Mouse (Mus musculus) limb, embryonic 15.5 days (tissue): ENCODE results near the gene Atp5g2. TPM values are rescaled to one million over a fixed set of nuclear protein-coding genes. Genes with fewer than 3 reads are reported as not detected.

ENCODE experiments used
- ATAC-seq: fragments of 200-750 bp; cut with Nextera tagmentation; 2 replicates; pipeline ENCODE4 v1.8.0; 2017; ENCODE audit warnings: low read depth, moderate TSS enrichment; ENCODE audit not compliant: insufficient number of reproducible peaks, low FRiP score, low TSS enrichment
- H3K27ac ChIP-seq: fragments of 300-500 bp; sonication (generic); 2 replicates; pipeline ENCODE4 v1.5.1; 2015; ENCODE audit warnings: moderate library complexity, mild to moderate bottlenecking, inconsistent platforms
- H3K27me3 ChIP-seq: fragments of 300-500 bp; sonication (generic); 2 replicates; pipeline ENCODE4 v1.6.1; 2015; ENCODE audit warnings: inconsistent platforms
- H3K36me3 ChIP-seq: fragments of 300-500 bp; sonication (generic); 2 replicates; pipeline ENCODE4 v1.6.1; 2015; ENCODE audit warnings: inconsistent platforms
- H3K4me1 ChIP-seq: fragments of 300-500 bp; sonication (generic); 2 replicates; pipeline ENCODE4 v1.6.1; 2015; ENCODE audit warnings: inconsistent platforms
- H3K4me2 ChIP-seq: fragments of 300-500 bp; sonication (generic); 2 replicates; pipeline ENCODE4 v1.6.1; 2015; ENCODE audit warnings: mild to moderate bottlenecking, inconsistent platforms
- H3K4me3 ChIP-seq: fragments of 300-500 bp; sonication (generic); 2 replicates; pipeline ENCODE4 v1.5.1; 2015; ENCODE audit warnings: mild to moderate bottlenecking, inconsistent platforms
- H3K9ac ChIP-seq: fragments of 300-500 bp; sonication (generic); 2 replicates; pipeline ENCODE4 v1.6.1; 2015; ENCODE audit warnings: inconsistent platforms
- H3K9me3 ChIP-seq: fragments of 300-500 bp; sonication (generic); 2 replicates; pipeline ENCODE4 v1.6.1; 2016; ENCODE audit warnings: inconsistent platforms
- WGBS: fragments of 180-500 bp; shearing (Covaris S2); methylation state at CpG from one replicate; pipeline ENCODE4 v1.1.7; 2015; 5-methylcytosine and 5-hydroxymethylcytosine counted together
- polyA plus RNA-seq: library from polyadenylated mRNA; unstranded; fragments of >200 nt; fragmentation: Nextera tagmentation; extraction: Ambion mirVana; gene quantifications from 2 replicates; pipeline ENCODE4 v1.2.1, GENCODE M21; 2015

Gene Atp5g2
- polyA plus RNA-seq, 1 experiment from 2014 or later = 56.6 TPM

GRCm38 (mm10) chr15:102692991-102693411 lies 20.8 kb upstream of the Atp5g2 start:
- Histone ChIP-seq H3K9me3 (no peaks in the 10 kb centered on the region), H3K4me2 (peak overlapping the region; percentile 98), H3K4me3 (peak overlapping the region; percentile 56), H3K9ac (peak overlapping the region; percentile 21; the same call in 1 of the 2 replicates), H3K27me3 (peaks cover 70% of the 10 kb centered on the region), H3K36me3 (no peaks in the 10 kb centered on the region), H3K4me1 (peaks cover 24% of the 10 kb centered on the region), H3K27ac (no peak overlapping the region)
- WGBS = under 1% methylated on average over 30 of the region's 32 CpGs
- no peak for ATAC-seq

- no peaks in the 10 kb centered on the region for H3K36me3 ChIP-seq
- ATAC-seq = 0 out of 2 replicates have a peak, but pooled peaks have one; percentile 15
- peaks cover 24% of the 10 kb centered on the region for H3K4me1 ChIP-seq
- no peak overlapping the region for H3K27ac ChIP-seq
- peak overlapping the region; percentile 21; the same call in 1 of the 2 replicates for H3K9ac ChIP-seq
- H3K9me3 ChIP-seq = no peaks in the 10 kb centered on the region
- WGBS = 4% methylated on average over 26 of the region's 26 CpGs
- peak overlapping the region; percentile 56 for H3K4me3 ChIP-seq
- H3K27me3 ChIP-seq = peaks cover 63% of the 10 kb centered on the region
- peak overlapping the region; percentile 98 for H3K4me2 ChIP-seq
Observed at GRCm38 (mm10) chr15:102692321-102692804, 20.2 kb upstream of the Atp5g2 start.

- H3K36me3 ChIP-seq = no peaks in the 10 kb centered on the region
- H3K4me1 ChIP-seq = no peaks in the 10 kb centered on the region
- no peak for ATAC-seq
- H3K27ac ChIP-seq = no peak overlapping the region
- peaks cover 5% of the 10 kb centered on the region; the same call in 1 of the 2 replicates for H3K27me3 ChIP-seq
- no peak overlapping the region for H3K9ac ChIP-seq
- 26% methylated on average over 4 of the region's 4 CpGs for WGBS
- no peaks in the 10 kb centered on the region for H3K9me3 ChIP-seq
- H3K4me2 ChIP-seq = no peak overlapping the region
- no peak overlapping the region for H3K4me3 ChIP-seq
Observed at GRCm38 (mm10) chr15:102685791-102686190, 13.6 kb upstream of the Atp5g2 start.

- 24% methylated on average over 1 of the region's 1 CpGs for WGBS
- no peaks in the 10 kb centered on the region for H3K9me3 ChIP-seq
- no peak for ATAC-seq
- no peaks in the 10 kb centered on the region for H3K4me1 ChIP-seq
- no peak overlapping the region for H3K4me2 ChIP-seq
- H3K36me3 ChIP-seq = no peaks in the 10 kb centered on the region
- H3K27ac ChIP-seq = no peak overlapping the region
- no peaks in the 10 kb centered on the region for H3K27me3 ChIP-seq
- no peak overlapping the region for H3K9ac ChIP-seq
- no peak overlapping the region for H3K4me3 ChIP-seq
Observed at GRCm38 (mm10) chr15:102683670-102684069, 11.5 kb upstream of the Atp5g2 start.

- no peak overlapping the region for H3K4me3 ChIP-seq
- H3K27me3 ChIP-seq = no peaks in the 10 kb centered on the region
- peaks cover 19% of the 10 kb centered on the region for H3K4me1 ChIP-seq
- no peak overlapping the region for H3K27ac ChIP-seq
- no peaks in the 10 kb centered on the region for H3K36me3 ChIP-seq
- ATAC-seq = no peak
- 97% methylated on average over 2 of the region's 2 CpGs for WGBS
- no peaks in the 10 kb centered on the region for H3K9me3 ChIP-seq
- H3K9ac ChIP-seq = no peak overlapping the region
- no peak overlapping the region for H3K4me2 ChIP-seq
Observed at GRCm38 (mm10) chr15:102676345-102676744, 4.2 kb upstream of the Atp5g2 start.

- Histone ChIP-seq H3K4me2 (peak overlapping the region; percentile 77), H3K4me1 (peaks cover 27% of the 10 kb centered on the region), H3K27me3 (no peaks in the 10 kb centered on the region), H3K36me3 (no peaks in the 10 kb centered on the region; the same call in 1 of the 2 replicates), H3K4me3 (peak overlapping the region; percentile 74), H3K9ac (no peak overlapping the region), H3K9me3 (no peaks in the 10 kb centered on the region), H3K27ac (peak overlapping the region; percentile 100)
- ATAC-seq = peak; percentile 44; the same call in 1 of the 2 replicates
- 2% methylated on average over 10 of the region's 10 CpGs for WGBS
Observed at GRCm38 (mm10) chr15:102673548-102673947, 1.4 kb upstream of the Atp5g2 start.

GRCm38 (mm10) chr15:102671721-102672214 lies 384 bp downstream of the Atp5g2 start:
- Histone ChIP-seq H3K36me3 (peaks cover 12% of the 10 kb centered on the region), H3K4me2 (peak overlapping the region; percentile 77), H3K27me3 (no peaks in the 10 kb centered on the region), H3K9me3 (no peaks in the 10 kb centered on the region), H3K4me3 (peak overlapping the region; percentile 74), H3K9ac (peak overlapping the region; percentile 71), H3K4me1 (peaks cover 27% of the 10 kb centered on the region), H3K27ac (peak overlapping the region; percentile 100)
- 2% methylated on average over 34 of the region's 34 CpGs for WGBS
- ATAC-seq = peak; percentile 69

- no peaks in the 10 kb centered on the region for H3K9me3 ChIP-seq
- under 1% methylated on average over 52 of the region's 53 CpGs for WGBS
- H3K4me2 ChIP-seq = peak overlapping the region; percentile 77
- peaks cover 27% of the 10 kb centered on the region for H3K4me1 ChIP-seq
- peak overlapping the region; percentile 91 for H3K9ac ChIP-seq
- H3K27ac ChIP-seq = peak overlapping the region; percentile 100
- ATAC-seq = peak; percentile 91
- H3K4me3 ChIP-seq = peak overlapping the region; percentile 74
- no peaks in the 10 kb centered on the region for H3K27me3 ChIP-seq
- peaks cover 19% of the 10 kb centered on the region for H3K36me3 ChIP-seq
Observed at GRCm38 (mm10) chr15:102670767-102671575, 1.2 kb downstream of the Atp5g2 start.

GRCm38 (mm10) chr15:102670281-102670680 lies 1.9 kb downstream of the Atp5g2 start:
- no peaks in the 10 kb centered on the region for H3K27me3 ChIP-seq
- H3K9ac ChIP-seq = peak overlapping the region; percentile 91
- H3K9me3 ChIP-seq = no peaks in the 10 kb centered on the region
- H3K4me3 ChIP-seq = peak overlapping the region; percentile 74
- 5% methylated on average over 6 of the region's 6 CpGs for WGBS
- peaks cover 27% of the 10 kb centered on the region for H3K4me1 ChIP-seq
- H3K4me2 ChIP-seq = peak overlapping the region; percentile 67
- no peak for ATAC-seq
- peak overlapping the region; percentile 91 for H3K27ac ChIP-seq
- peaks cover 24% of the 10 kb centered on the region for H3K36me3 ChIP-seq

- ATAC-seq = no peak
- WGBS = 66% methylated on average over 8 of the region's 8 CpGs
- Histone ChIP-seq H3K27ac (0 out of 2 replicates have a peak overlapping the region, but pooled peaks have one; percentile 28), H3K4me1 (peaks cover 27% of the 10 kb centered on the region), H3K4me3 (no peak overlapping the region), H3K4me2 (peak overlapping the region; percentile 67), H3K9me3 (no peaks in the 10 kb centered on the region), H3K27me3 (no peaks in the 10 kb centered on the region), H3K36me3 (peaks cover 30% of the 10 kb centered on the region), H3K9ac (no peak overlapping the region)
Observed at GRCm38 (mm10) chr15:102669571-102669970, 2.6 kb downstream of the Atp5g2 start.

- no peak overlapping the region for H3K4me3 ChIP-seq
- no peak overlapping the region for H3K27ac ChIP-seq
- no peak overlapping the region for H3K4me2 ChIP-seq
- 47% methylated on average over 4 of the region's 4 CpGs for WGBS
- no peaks in the 10 kb centered on the region for H3K9me3 ChIP-seq
- no peak overlapping the region for H3K9ac ChIP-seq
- H3K36me3 ChIP-seq = peaks cover 64% of the 10 kb centered on the region
- no peak for ATAC-seq
- peaks cover 9% of the 10 kb centered on the region for H3K4me1 ChIP-seq
- no peaks in the 10 kb centered on the region for H3K27me3 ChIP-seq
Observed at GRCm38 (mm10) chr15:102665494-102665893, 6.7 kb downstream of the Atp5g2 start.

GRCm38 (mm10) chr15:102663825-102664224 lies 8.3 kb downstream of the Atp5g2 start:
- H3K36me3 ChIP-seq = peaks cover 70% of the 10 kb centered on the region
- H3K9ac ChIP-seq = no peak overlapping the region
- no peak overlapping the region for H3K4me3 ChIP-seq
- no peak overlapping the region for H3K27ac ChIP-seq
- H3K4me2 ChIP-seq = no peak overlapping the region
- 85% methylated on average over 8 of the region's 8 CpGs for WGBS
- peaks cover 5% of the 10 kb centered on the region for H3K4me1 ChIP-seq
- H3K27me3 ChIP-seq = no peaks in the 10 kb centered on the region
- H3K9me3 ChIP-seq = no peaks in the 10 kb centered on the region
- no peak; the same call in 1 of the 2 replicates for ATAC-seq
